Mouse (Mus musculus) activated CD4-positive, CD25-positive, alpha-beta regulatory T cell, adult 4 months (primary cell): ENCODE measurements around the gene Tmem231. TPM values are rescaled to one million over a fixed set of nuclear protein-coding genes. Genes with fewer than 3 reads are reported as not detected.

Source experiments
- polyA plus RNA-seq, 2 experiments: library from polyadenylated mRNA; unstranded; fragments of 100-300 nt; shearing (Covaris generic); gene quantifications; one replicate each; pipeline ENCODE4 v1.2.1; 2017

The Tmem231 gene
- polyA plus RNA-seq, 2 experiments from 2014 or later: 1.4 to 1.8 TPM

Other genes starting within 250 kb of the Tmem231 start
- not detected for gene Ctrb1, start 242.9 kb downstream of the Tmem231 start, polyA plus RNA-seq
- under 1 TPM; 0.21 to 0.38 TPM for gene Bcar1, start 190.1 kb downstream of the Tmem231 start, polyA plus RNA-seq
- gene Cfdp1, start 79.6 kb downstream of the Tmem231 start, polyA plus RNA-seq: 100 to 1,000 TPM; 118 to 135 TPM
- 1 to 10 TPM; 6.4 to 8.4 TPM for gene Tmem170, start 57.1 kb downstream of the Tmem231 start, polyA plus RNA-seq
- gene Chst5, start 23.4 kb downstream of the Tmem231 start, polyA plus RNA-seq: not detected
- gene Gabarapl2, start 6.8 kb upstream of the Tmem231 start, polyA plus RNA-seq: 100 to 1,000 TPM; 244 to 264 TPM
- 1 to 10 TPM; 3.9 to 4.1 TPM for gene Adat1, start 58.4 kb upstream of the Tmem231 start, polyA plus RNA-seq
- 100 to 1,000 TPM; 142 to 152 TPM for gene Kars, start 77.4 kb upstream of the Tmem231 start, polyA plus RNA-seq
- gene Terf2ip, start 77.5 kb upstream of the Tmem231 start, polyA plus RNA-seq: 1 to 10 TPM; 9.0 to 9.3 TPM
- 1 to 10 TPM in 1 of 2 experiments, under 1 TPM in 1; 0.33 to 1.4 TPM for gene Gm6793, start 81.2 kb upstream of the Tmem231 start, polyA plus RNA-seq